Comparison of ENCODE assay signal across 28 mouse cellular contexts in genomic region chr6:113049159-113049558, GRCm38 (mm10). TPM values are rescaled to one million over a fixed set of nuclear protein-coding genes. Genes with fewer than 3 reads are reported as not detected.
DNase-seq lines count a peak whose midpoint lies in the region; ATAC-seq and TF ChIP-seq lines count a peak whose summit lies in the region.
"Had no signal": no experiment of that assay in that cellular context is flagged by ENCODE, and none has a peak within 500 bp of the region (broad histone marks: within the 10 kb centered on the region; RNA-seq: fewer than 3 reads in every experiment).

No protein-coding gene starts in this region.

- peaks cover 50% of the 10 kb centered on the region for H3K36me3 ChIP-seq in megakaryocyte, embryonic 14.5 days (replicated peaks; ENCODE audit: low read length)
- peaks cover 22% of the 10 kb centered on the region for H3K36me3 ChIP-seq in liver, embryonic 14.5 days (replicated peaks; ENCODE audit: control insufficient read depth, insufficient read depth, low read depth)
- peaks cover 43% of the 10 kb centered on the region for H3K36me3 ChIP-seq in heart, embryonic 12.5 days
- H3K36me3 ChIP-seq in midbrain, embryonic 11.5 days (ENCODE audit: control insufficient read depth, insufficient read depth, low read length) = peaks cover 10% of the 10 kb centered on the region

- no peak for DNase-seq in layer of hippocampus, adult 2 months (ENCODE audit: low spot score in 2 of 2)
- no peak for DNase-seq in layer of hippocampus, postnatal 14 days (ENCODE audit: low spot score in 2 of 2)
- no peak for DNase-seq in liver, embryonic 14.5 days (ENCODE audit: low read depth in 3 of 3, low spot score in 3 of 3)
- DNase-seq in midbrain, embryonic 11.5 days (ENCODE audit: low spot score, missing footprints) = no peak
- DNase-seq in adrenal gland, adult 18-20 months (ENCODE audit: low spot score in 2 of 2) = no peak
- DNase-seq: adrenal gland, postnatal 10 days; adrenal gland, postnatal 36 days; cerebellum, adult 2 months; cerebellum, adult 9-11 months; cerebellum, postnatal 25 days; forebrain, postnatal 0 days; gastrocnemius, adult 2 months; gastrocnemius, postnatal 14 days; heart, adult 11 months; heart, postnatal 10 days; heart, postnatal 36 days had no signal

- no peak for ATAC-seq in megakaryocyte, adult 5-6 weeks (ENCODE audit: poor library complexity, severe bottlenecking)
- no peak for ATAC-seq in liver, embryonic 14.5 days (ENCODE audit: insufficient read depth)
- ATAC-seq in heart, embryonic 12.5 days (ENCODE audit: insufficient number of reproducible peaks, low FRiP score) = no peak
- ATAC-seq in midbrain, embryonic 11.5 days (ENCODE audit: low FRiP score) = no peak
- ATAC-seq: activated CD4-positive, CD25-positive, alpha-beta regulatory T cell, adult 4 months; forebrain, embryonic 14.5 days; forebrain, postnatal 0 days; hindbrain, embryonic 16.5 days had no signal

- no peak for TF ChIP-seq EP300 in liver, embryonic 14.5 days (IDR thresholded peaks at IDR 0.05; ENCODE audit: low read depth)

- no peaks in the 10 kb centered on the region for H3K27me3 ChIP-seq in megakaryocyte, embryonic 14.5 days (replicated peaks)
- no peaks in the 10 kb centered on the region for H3K27me3 ChIP-seq in liver, embryonic 14.5 days (ENCODE audit: control insufficient read depth, insufficient read depth, low read length)
- no peaks in the 10 kb centered on the region for H3K27me3 ChIP-seq in heart, embryonic 12.5 days (replicated peaks)
- H3K27me3 ChIP-seq in midbrain, embryonic 11.5 days (ENCODE audit: control insufficient read depth, insufficient read depth, low read length) = no peaks in the 10 kb centered on the region
- H3K27me3 ChIP-seq: embryonic facial prominence, embryonic 12.5 days; embryonic facial prominence, embryonic 15.5 days; heart, embryonic 15.5 days; hindbrain, embryonic 13.5 days had no signal

- H3K9ac ChIP-seq in liver, embryonic 14.5 days (replicated peaks) = peak overlapping the region; percentile 40
- no peak overlapping the region for H3K9ac ChIP-seq in heart, embryonic 12.5 days
- no peak overlapping the region for H3K9ac ChIP-seq in midbrain, embryonic 11.5 days (ENCODE audit: low read length)
- H3K9ac ChIP-seq: embryonic facial prominence, embryonic 12.5 days; embryonic facial prominence, embryonic 15.5 days; forebrain, postnatal 0 days; heart, embryonic 15.5 days; hindbrain, embryonic 13.5 days had no signal

- WGBS in liver, embryonic 14.5 days (ENCODE audit: insufficient replicate concordance) = 26% methylated on average over 3 of the region's 3 CpGs
- WGBS in heart, embryonic 12.5 days = 83% methylated on average over 3 of the region's 3 CpGs
- WGBS in midbrain, embryonic 11.5 days = 91% methylated on average over 3 of the region's 3 CpGs

- no peaks in the 10 kb centered on the region for H3K9me3 ChIP-seq in megakaryocyte, embryonic 14.5 days
- H3K9me3 ChIP-seq in liver, embryonic 14.5 days (ENCODE audit: control insufficient read depth, low read length) = no peaks in the 10 kb centered on the region
- no peaks in the 10 kb centered on the region for H3K9me3 ChIP-seq in heart, embryonic 12.5 days (replicated peaks)
- no peaks in the 10 kb centered on the region for H3K9me3 ChIP-seq in midbrain, embryonic 11.5 days (ENCODE audit: control insufficient read depth, low read length)
- H3K9me3 ChIP-seq: embryonic facial prominence, embryonic 12.5 days; embryonic facial prominence, embryonic 15.5 days; heart, embryonic 15.5 days; hindbrain, embryonic 10.5 days; hindbrain, embryonic 13.5 days had no signal

- H3K4me3 ChIP-seq in layer of hippocampus, adult 2 months = no peak overlapping the region
- H3K4me3 ChIP-seq in megakaryocyte, embryonic 14.5 days (replicated peaks) = peak overlapping the region; percentile 99
- peak overlapping the region in 1 of 2 experiments; percentile 12; a peak in 1 of 4 replicates for H3K4me3 ChIP-seq in liver, embryonic 14.5 days (ENCODE audit: insufficient read depth in 1 of 2, low read depth in 2 of 2, low read length in 2 of 2)
- no peak overlapping the region for H3K4me3 ChIP-seq in heart, embryonic 12.5 days
- no peak overlapping the region for H3K4me3 ChIP-seq in midbrain, embryonic 11.5 days (ENCODE audit: low read depth, low read length)
- H3K4me3 ChIP-seq: embryonic facial prominence, embryonic 12.5 days; embryonic facial prominence, embryonic 15.5 days; gastrocnemius, adult 2 months; heart, embryonic 15.5 days; hindbrain, embryonic 10.5 days; hindbrain, embryonic 13.5 days had no signal

- H3K4me1 ChIP-seq in megakaryocyte, embryonic 14.5 days = peaks cover 70% of the 10 kb centered on the region
- peaks cover 23 to 29% of the 10 kb centered on the region in 2 experiments for H3K4me1 ChIP-seq in liver, embryonic 14.5 days (replicated peaks; ENCODE audit: control insufficient read depth in 2 of 2, insufficient read depth in 2 of 2, low read length in 1 of 2)
- peaks cover 15% of the 10 kb centered on the region for H3K4me1 ChIP-seq in heart, embryonic 12.5 days (replicated peaks)
- peaks cover 13% of the 10 kb centered on the region for H3K4me1 ChIP-seq in midbrain, embryonic 11.5 days (ENCODE audit: control insufficient read depth, insufficient read depth, low read length)

- H3K27ac ChIP-seq in layer of hippocampus, adult 2 months = peak overlapping the region; percentile 54; the same call in 1 of the 2 replicates
- no peak overlapping the region; the same call in 1 of the 2 replicates for H3K27ac ChIP-seq in liver, embryonic 14.5 days
- no peak overlapping the region for H3K27ac ChIP-seq in heart, embryonic 12.5 days (ENCODE audit: poor library complexity, severe bottlenecking)
- H3K27ac ChIP-seq in midbrain, embryonic 11.5 days (ENCODE audit: low read depth, low read length) = no peak overlapping the region
- H3K27ac ChIP-seq: embryonic facial prominence, embryonic 12.5 days; embryonic facial prominence, embryonic 15.5 days; gastrocnemius, adult 2 months; heart, embryonic 15.5 days; hindbrain, embryonic 10.5 days; hindbrain, embryonic 13.5 days had no signal

- peak overlapping the region; percentile 92 for H3K4me2 ChIP-seq in liver, embryonic 14.5 days (ENCODE audit: low read depth)
- H3K4me2 ChIP-seq in heart, embryonic 12.5 days = no peak overlapping the region
- no peak overlapping the region for H3K4me2 ChIP-seq in midbrain, embryonic 11.5 days
- H3K4me2 ChIP-seq: embryonic facial prominence, embryonic 12.5 days; embryonic facial prominence, embryonic 15.5 days; heart, embryonic 11.5 days; heart, embryonic 15.5 days; hindbrain, embryonic 13.5 days had no signal

- no peak for TF ChIP-seq CTCF in layer of hippocampus, adult 2 months (conservative IDR thresholded peaks at IDR 0.05)
- no peak for TF ChIP-seq CTCF in liver, embryonic 14.5 days (IDR thresholded peaks at IDR 0.05; ENCODE audit: low read depth)

RNA-seq across cellular contexts. Expression of gene Thumpd3, which starts 3.1 kb away (rescaled TPM):
- 10 to 100 TPM; 38.2 to 40.6 TPM for total RNA-seq in layer of hippocampus, adult 2 months (2021)
- 10 to 100 TPM; 31.5 to 33.1 TPM for total RNA-seq in layer of hippocampus, postnatal 14 days (2021)
- polyA plus RNA-seq in megakaryocyte, embryonic 14.5 days (2012; ENCODE audit: insufficient read depth, low replicate concordance) = 5.0 TPM in 1 of 2 replicates, not detected in the other
- total RNA-seq in megakaryocyte, adult 5-6 weeks (2015) = 50.0 and 50.4 TPM in 2 replicates
- 40.8 and 48.5 TPM in 2 replicates for total RNA-seq in megakaryocyte, adult 5-6 weeks (2017)
- polyA plus RNA-seq in liver, embryonic 14.5 days (2012; rRNA removed) = 14.0 and 19.6 TPM in 2 replicates
- polyA plus RNA-seq in liver, embryonic 14.5 days (2014; fragmentation: Nextera tagmentation; extraction: Ambion mirVana) = 35.4 and 35.7 TPM in 2 replicates
- 41.5 and 46.5 TPM in 2 replicates for polyA plus RNA-seq in heart, embryonic 12.5 days (2016; fragmentation: Nextera tagmentation; extraction: Ambion mirVana)
- polyA plus RNA-seq in midbrain, embryonic 11.5 days (2014; fragmentation: Nextera tagmentation; extraction: Ambion mirVana) = 57.1 and 59.5 TPM in 2 replicates
- 10 to 100 TPM; 38.6 to 40.9 TPM for total RNA-seq in adrenal gland, adult 18-20 months (2021)

RNA-seq across cellular contexts. Expression of gene Setd5, which starts 28.0 kb away (rescaled TPM):
- 100 to 1,000 TPM; 110 to 113 TPM for total RNA-seq in layer of hippocampus, adult 2 months (2021)
- 100 to 1,000 TPM; 116 to 125 TPM for total RNA-seq in layer of hippocampus, postnatal 14 days (2021)
- 5.5 and 15.2 TPM in 2 replicates for polyA plus RNA-seq in megakaryocyte, embryonic 14.5 days (2012; ENCODE audit: insufficient read depth, low replicate concordance)
- total RNA-seq in megakaryocyte, adult 5-6 weeks (2015) = 81.1 and 84.2 TPM in 2 replicates
- 46.1 and 63.6 TPM in 2 replicates for total RNA-seq in megakaryocyte, adult 5-6 weeks (2017)
- polyA plus RNA-seq in liver, embryonic 14.5 days (2012; rRNA removed) = 10.5 and 11.8 TPM in 2 replicates
- 14.1 and 16.2 TPM in 2 replicates for polyA plus RNA-seq in liver, embryonic 14.5 days (2014; fragmentation: Nextera tagmentation; extraction: Ambion mirVana)
- 61.0 and 62.9 TPM in 2 replicates for polyA plus RNA-seq in heart, embryonic 12.5 days (2016; fragmentation: Nextera tagmentation; extraction: Ambion mirVana)
- polyA plus RNA-seq in midbrain, embryonic 11.5 days (2014; fragmentation: Nextera tagmentation; extraction: Ambion mirVana) = 75.0 and 75.5 TPM in 2 replicates
- 10 to 100 TPM; 72.2 to 86.2 TPM for total RNA-seq in adrenal gland, adult 18-20 months (2021)
